Mouse (Mus musculus) fibroblast of lung, adult 2 months (primary cell): Measurements from ENCODE around the gene Dock9.
"Not testable (repeated sequence)": the region's sequence is repeated elsewhere in the genome, so short reads cannot be mapped to it uniquely, and the experiment has no call there.

Experiments used
- DNase-seq: peaks from one replicate; pipeline ENCODE4 v3.0.0-alpha.2; 2011; ENCODE audit warnings: low read depth

Gene Dock9

GRCm38 (mm10) chr14:121660167-121660894, 137.3 kb downstream of the Dock9 start:
- DNase-seq = no peak

GRCm38 (mm10) chr14:121659061-121659824, 138.4 kb downstream of the Dock9 start:
- no peak for DNase-seq

- DNase-seq = no peak
These were observed 139.1 kb downstream of the Dock9 start for GRCm38 (mm10) chr14:121658537-121658936.

GRCm38 (mm10) chr14:121657633-121658032, 140.0 kb downstream of the Dock9 start:
- no peak for DNase-seq

- DNase-seq = no peak
These were observed 140.7 kb downstream of the Dock9 start for GRCm38 (mm10) chr14:121656912-121657311.

GRCm38 (mm10) chr14:121654977-121655376, 142.7 kb downstream of the Dock9 start:
- DNase-seq = no peak

GRCm38 (mm10) chr14:121654416-121654967, 143.1 kb downstream of the Dock9 start:
- DNase-seq = no peak

GRCm38 (mm10) chr14:121653717-121654116, 143.9 kb downstream of the Dock9 start:
- no peak for DNase-seq

- no peak for DNase-seq
These were observed 144.4 kb downstream of the Dock9 start for GRCm38 (mm10) chr14:121653241-121653640.

GRCm38 (mm10) chr14:121648581-121649060, 149.0 kb downstream of the Dock9 start:
- no peak for DNase-seq

- DNase-seq = no peak
These were observed 149.9 kb downstream of the Dock9 start for GRCm38 (mm10) chr14:121647693-121648092.

- DNase-seq = no peak
These were observed 151.0 kb downstream of the Dock9 start for GRCm38 (mm10) chr14:121646617-121647016.

- no peak for DNase-seq
These were observed 153.3 kb downstream of the Dock9 start for GRCm38 (mm10) chr14:121644302-121644701.

- DNase-seq = no peak
These were observed 156.4 kb downstream of the Dock9 start for GRCm38 (mm10) chr14:121641271-121641670.

- no peak for DNase-seq
These were observed 160.6 kb downstream of the Dock9 start for GRCm38 (mm10) chr14:121636935-121637510.

GRCm38 (mm10) chr14:121634736-121635430, 162.8 kb downstream of the Dock9 start:
- DNase-seq = no peak

- DNase-seq = no peak
These were observed 163.4 kb downstream of the Dock9 start for GRCm38 (mm10) chr14:121634093-121634735.

- DNase-seq = no peak
These were observed 165.7 kb downstream of the Dock9 start for GRCm38 (mm10) chr14:121631934-121632333.

GRCm38 (mm10) chr14:121626741-121627140, 170.9 kb downstream of the Dock9 start:
- no peak for DNase-seq

- DNase-seq = not testable (repeated sequence)
These were observed 173.6 kb downstream of the Dock9 start for GRCm38 (mm10) chr14:121623996-121624542.

GRCm38 (mm10) chr14:121621806-121622205, 175.8 kb downstream of the Dock9 start:
- DNase-seq = no peak
